Mouse (Mus musculus): ENCODE results near the gene E2f1.

GRCm38 (mm10) chr2:154551476-154551875 lies 18.2 kb downstream of the E2f1 start, which contains the start of gene Actl10:
- TF ChIP-seq CTCF (IDR thresholded peaks at IDR 0.05; ENCODE audit: low read depth) (no peak), EP300 (IDR thresholded peaks at IDR 0.05; ENCODE audit: low read depth) (no peak)

Data from liver, postnatal 0 days (tissue).